Mouse (Mus musculus): ENCODE data around the gene Rcn1. TPM values are rescaled to one million over a fixed set of nuclear protein-coding genes. Genes with fewer than 3 reads are reported as not detected.

Rcn1 gene
- 208 and 225 TPM in 2 replicates for polyA plus RNA-seq (2015; fragmentation: Nextera tagmentation; extraction: Ambion mirVana)

GRCm38 (mm10) chr2:105399085-105399891 lies at the start of gene Rcn1:
Gene Rcn1 (minus strand): TSS chr2:105399319.
- Histone ChIP-seq H3K4me1 (ENCODE audit: insufficient read depth, low read length) (peaks cover 26% of the 10 kb centered on the region), H3K4me3 (ENCODE audit: low read length) (peak within 1 kb of the TSS; percentile 84), H3K4me2 (replicated peaks; ENCODE audit: low read depth, low read length) (peak within 1 kb of the TSS; percentile 73), H3K36me3 (ENCODE audit: insufficient read depth, low read length) (peaks cover 8% of the 10 kb centered on the region), H3K9ac (replicated peaks; ENCODE audit: low read length) (peak within 1 kb of the TSS; percentile 94), H3K27me3 (ENCODE audit: insufficient read depth, low read length) (no peaks in the 10 kb centered on the region; the same call in none of the 2 replicates), H3K27ac (ENCODE audit: low read length) (peak within 1 kb of the TSS; percentile 95), H3K9me3 (ENCODE audit: low read length) (no peaks in the 10 kb centered on the region)
- ATAC-seq (ENCODE audit: low FRiP score, low TSS enrichment): peak; percentile 96
- WGBS: under 1% methylated on average over 54 of the region's 57 CpGs

GRCm38 (mm10) chr2:105444072-105444471 lies 45.0 kb upstream of the Rcn1 start:
- WGBS: 43% methylated on average over 3 of the region's 3 CpGs
- Histone ChIP-seq H3K27me3 (ENCODE audit: insufficient read depth, low read length) (no peaks in the 10 kb centered on the region), H3K4me1 (ENCODE audit: insufficient read depth, low read length) (peaks cover 5% of the 10 kb centered on the region), H3K4me3 (ENCODE audit: low read length) (no peak overlapping the region), H3K36me3 (ENCODE audit: insufficient read depth, low read length) (no peaks in the 10 kb centered on the region), H3K4me2 (replicated peaks; ENCODE audit: low read depth, low read length) (no peak overlapping the region), H3K9ac (replicated peaks; ENCODE audit: low read length) (no peak overlapping the region), H3K9me3 (ENCODE audit: low read length) (no peaks in the 10 kb centered on the region), H3K27ac (ENCODE audit: low read length) (no peak overlapping the region)
- no peak for ATAC-seq (ENCODE audit: low FRiP score, low TSS enrichment)

- H3K36me3 ChIP-seq (ENCODE audit: insufficient read depth, low read length): no peaks in the 10 kb centered on the region
- no peak overlapping the region for H3K4me3 ChIP-seq (ENCODE audit: low read length)
- no peak for ATAC-seq (ENCODE audit: low FRiP score, low TSS enrichment)
- 65% methylated on average over 4 of the region's 4 CpGs for WGBS
- H3K9ac ChIP-seq (replicated peaks; ENCODE audit: low read length): no peak overlapping the region
- no peaks in the 10 kb centered on the region for H3K9me3 ChIP-seq (ENCODE audit: low read length)
- no peak overlapping the region for H3K4me2 ChIP-seq (replicated peaks; ENCODE audit: low read depth, low read length)
- no peaks in the 10 kb centered on the region for H3K4me1 ChIP-seq (ENCODE audit: insufficient read depth, low read length)
- no peak overlapping the region for H3K27ac ChIP-seq (ENCODE audit: low read length)
- H3K27me3 ChIP-seq (ENCODE audit: insufficient read depth, low read length): no peaks in the 10 kb centered on the region; the same call in 1 of the 2 replicates
These were observed 39.9 kb upstream of the Rcn1 start for GRCm38 (mm10) chr2:105439022-105439421.

DNA sequence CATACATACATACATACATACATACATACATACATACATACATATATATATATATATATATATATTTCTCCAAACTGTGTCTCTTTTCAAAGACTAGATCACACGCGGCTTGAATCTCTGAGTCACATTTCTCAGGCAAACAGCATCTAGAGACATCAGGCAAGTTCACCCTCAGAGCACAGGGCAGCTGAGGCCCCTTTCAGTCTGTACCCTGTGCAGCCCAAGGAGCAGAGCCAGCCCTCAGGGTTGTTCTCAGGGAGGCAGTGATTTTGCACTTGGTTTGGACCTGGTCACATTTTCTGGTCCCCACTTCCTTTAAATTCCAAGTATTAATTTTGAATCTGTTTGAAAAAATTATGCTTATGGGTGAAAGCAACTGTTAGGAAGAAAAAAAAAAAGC lies 39.4 kb upstream of the Rcn1 start:
- Histone ChIP-seq H3K4me3 (ENCODE audit: low read length) (no peak overlapping the region), H3K9me3 (ENCODE audit: low read length) (no peaks in the 10 kb centered on the region), H3K27ac (ENCODE audit: low read length) (no peak overlapping the region), H3K27me3 (ENCODE audit: insufficient read depth, low read length) (no peaks in the 10 kb centered on the region; the same call in 1 of the 2 replicates), H3K4me1 (ENCODE audit: insufficient read depth, low read length) (no peaks in the 10 kb centered on the region), H3K36me3 (ENCODE audit: insufficient read depth, low read length) (no peaks in the 10 kb centered on the region), H3K9ac (replicated peaks; ENCODE audit: low read length) (no peak overlapping the region), H3K4me2 (replicated peaks; ENCODE audit: low read depth, low read length) (no peak overlapping the region)
- 86% methylated on average over 2 of the region's 2 CpGs for WGBS
- ATAC-seq (ENCODE audit: low FRiP score, low TSS enrichment): no peak

DNA sequence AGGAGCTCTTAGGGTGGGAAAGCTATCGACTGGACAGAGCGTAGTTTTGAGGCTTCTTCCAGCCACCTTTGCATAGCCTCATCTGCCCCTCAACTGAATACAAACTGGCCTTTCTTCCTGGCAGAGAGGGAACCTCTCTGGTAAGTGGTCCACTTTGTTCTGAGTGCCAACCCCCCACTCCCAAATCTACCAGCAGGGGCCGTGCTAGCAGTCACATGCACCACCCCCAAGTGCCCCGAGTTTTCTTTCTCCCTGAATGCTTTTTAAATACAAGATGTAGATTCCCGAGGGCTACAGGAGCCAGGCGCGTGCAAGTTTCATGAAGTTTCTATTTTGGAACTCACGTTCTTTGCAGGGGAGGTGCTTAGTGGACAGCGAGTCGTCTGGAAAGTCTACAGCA lies 33.8 kb upstream of the Rcn1 start:
- peak overlapping the region; percentile 45; the same call in 1 of the 2 replicates for H3K9ac ChIP-seq (replicated peaks; ENCODE audit: low read length)
- WGBS: 14% methylated on average over 10 of the region's 10 CpGs
- ATAC-seq (ENCODE audit: low FRiP score, low TSS enrichment): no peak
- no peaks in the 10 kb centered on the region for H3K36me3 ChIP-seq (ENCODE audit: insufficient read depth, low read length)
- H3K9me3 ChIP-seq (ENCODE audit: low read length): no peaks in the 10 kb centered on the region
- peak overlapping the region; percentile 41 for H3K4me2 ChIP-seq (replicated peaks; ENCODE audit: low read depth, low read length)
- H3K27ac ChIP-seq (ENCODE audit: low read length): no peak overlapping the region
- H3K4me3 ChIP-seq (ENCODE audit: low read length): peak overlapping the region; percentile 21; the same call in 1 of the 2 replicates
- 0 out of 2 replicates have a peak, but pooled peaks cover 3% of the 10 kb centered on the region for H3K4me1 ChIP-seq (ENCODE audit: insufficient read depth, low read length)
- H3K27me3 ChIP-seq (ENCODE audit: insufficient read depth, low read length): peaks cover 2% of the 10 kb centered on the region; the same call in 1 of the 2 replicates

GRCm38 (mm10) chr2:105430373-105430772 lies 31.3 kb upstream of the Rcn1 start:
- no peak for ATAC-seq (ENCODE audit: low FRiP score, low TSS enrichment)
- Histone ChIP-seq H3K4me1 (ENCODE audit: insufficient read depth, low read length) (0 out of 2 replicates have a peak, but pooled peaks cover 3% of the 10 kb centered on the region), H3K9ac (replicated peaks; ENCODE audit: low read length) (no peak overlapping the region), H3K27ac (ENCODE audit: low read length) (no peak overlapping the region), H3K4me2 (replicated peaks; ENCODE audit: low read depth, low read length) (no peak overlapping the region), H3K27me3 (ENCODE audit: insufficient read depth, low read length) (peaks cover 5% of the 10 kb centered on the region), H3K4me3 (ENCODE audit: low read length) (no peak overlapping the region), H3K9me3 (ENCODE audit: low read length) (no peaks in the 10 kb centered on the region), H3K36me3 (ENCODE audit: insufficient read depth, low read length) (no peaks in the 10 kb centered on the region)
- 68% methylated on average over 5 of the region's 5 CpGs for WGBS

DNA sequence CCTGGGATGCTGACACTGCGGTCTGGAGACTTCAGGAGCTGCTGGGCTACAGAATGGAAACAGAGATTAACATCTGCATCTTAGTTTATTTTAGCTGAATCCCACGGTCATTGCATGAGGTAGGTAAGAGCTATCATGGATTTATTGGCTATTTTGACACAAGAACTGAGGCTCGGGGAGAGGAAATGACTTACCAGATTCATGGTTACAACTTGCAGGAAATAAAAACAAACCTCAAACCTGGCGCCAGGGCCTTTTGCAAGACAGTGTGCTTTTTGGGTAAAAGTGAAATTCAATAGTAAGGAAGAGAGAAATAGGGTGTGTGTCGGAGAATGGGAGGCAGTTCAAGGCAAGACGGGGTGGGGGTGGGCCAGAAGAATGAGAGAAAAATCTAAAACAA lies 30.8 kb upstream of the Rcn1 start:
- H3K36me3 ChIP-seq (ENCODE audit: insufficient read depth, low read length): no peaks in the 10 kb centered on the region
- H3K27ac ChIP-seq (ENCODE audit: low read length): no peak overlapping the region
- 0 out of 2 replicates have a peak, but pooled peaks cover 3% of the 10 kb centered on the region for H3K4me1 ChIP-seq (ENCODE audit: insufficient read depth, low read length)
- no peaks in the 10 kb centered on the region for H3K9me3 ChIP-seq (ENCODE audit: low read length)
- H3K4me3 ChIP-seq (ENCODE audit: low read length): no peak overlapping the region
- H3K9ac ChIP-seq (replicated peaks; ENCODE audit: low read length): no peak overlapping the region
- H3K27me3 ChIP-seq (ENCODE audit: insufficient read depth, low read length): peaks cover 5% of the 10 kb centered on the region
- no peak overlapping the region for H3K4me2 ChIP-seq (replicated peaks; ENCODE audit: low read depth, low read length)
- 40% methylated on average over 6 of the region's 6 CpGs for WGBS
- no peak for ATAC-seq (ENCODE audit: low FRiP score, low TSS enrichment)

DNA sequence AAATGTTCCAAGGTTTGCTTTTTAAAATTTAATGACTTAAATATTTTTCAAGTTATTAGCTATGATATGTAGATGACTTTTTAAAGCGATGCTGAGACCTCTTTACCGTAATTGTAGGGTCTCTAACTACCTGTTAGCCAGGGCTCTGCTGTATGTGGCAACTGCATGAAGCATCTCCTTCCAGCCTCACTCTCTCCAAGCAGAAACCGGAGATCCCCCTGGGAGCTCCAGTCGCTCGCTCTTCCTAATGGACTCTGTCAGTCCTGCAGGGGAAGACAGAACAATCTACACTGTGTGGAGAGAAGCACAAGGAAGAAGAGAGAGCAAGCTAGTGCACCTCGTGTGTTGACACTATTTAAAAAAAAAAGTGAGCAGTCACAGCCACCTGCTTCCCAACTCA lies 29.3 kb upstream of the Rcn1 start:
- no peak for ATAC-seq (ENCODE audit: low FRiP score, low TSS enrichment)
- Histone ChIP-seq H3K4me2 (replicated peaks; ENCODE audit: low read depth, low read length) (no peak overlapping the region), H3K9ac (replicated peaks; ENCODE audit: low read length) (no peak overlapping the region), H3K9me3 (ENCODE audit: low read length) (no peaks in the 10 kb centered on the region), H3K36me3 (ENCODE audit: insufficient read depth, low read length) (no peaks in the 10 kb centered on the region), H3K27me3 (ENCODE audit: insufficient read depth, low read length) (peaks cover 5% of the 10 kb centered on the region; the same call in 1 of the 2 replicates), H3K4me3 (ENCODE audit: low read length) (no peak overlapping the region), H3K4me1 (ENCODE audit: insufficient read depth, low read length) (0 out of 2 replicates have a peak, but pooled peaks cover 3% of the 10 kb centered on the region), H3K27ac (ENCODE audit: low read length) (no peak overlapping the region)
- 13% methylated on average over 6 of the region's 6 CpGs for WGBS

DNA sequence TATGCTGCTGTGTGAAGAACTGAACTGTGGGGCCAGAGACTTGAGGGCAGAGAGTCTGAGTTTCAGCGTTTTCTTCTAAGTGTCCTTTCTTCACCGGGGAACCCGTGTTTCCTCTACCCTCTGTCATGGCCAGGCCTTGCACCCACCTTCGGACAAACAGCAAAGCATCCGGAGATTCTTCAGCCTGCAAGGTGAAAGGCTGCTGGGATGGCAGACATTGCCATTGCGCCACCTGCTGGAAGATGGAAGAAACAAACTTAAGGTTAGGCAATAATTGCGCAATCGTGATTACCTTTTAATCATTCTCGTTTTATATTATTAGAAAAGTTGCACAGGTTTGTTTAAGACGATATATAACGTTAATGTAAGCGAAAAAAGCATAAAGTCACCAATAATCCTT lies 28.9 kb upstream of the Rcn1 start:
- Histone ChIP-seq H3K4me2 (replicated peaks; ENCODE audit: low read depth, low read length) (no peak overlapping the region), H3K36me3 (ENCODE audit: insufficient read depth, low read length) (no peaks in the 10 kb centered on the region), H3K9me3 (ENCODE audit: low read length) (no peaks in the 10 kb centered on the region), H3K4me1 (ENCODE audit: insufficient read depth, low read length) (no peaks in the 10 kb centered on the region), H3K27ac (ENCODE audit: low read length) (no peak overlapping the region), H3K9ac (replicated peaks; ENCODE audit: low read length) (no peak overlapping the region), H3K27me3 (ENCODE audit: insufficient read depth, low read length) (peaks cover 5% of the 10 kb centered on the region; the same call in 1 of the 2 replicates), H3K4me3 (ENCODE audit: low read length) (no peak overlapping the region)
- ATAC-seq (ENCODE audit: low FRiP score, low TSS enrichment): peak; percentile 53; the same call in 1 of the 2 replicates
- WGBS: 2% methylated on average over 12 of the region's 12 CpGs

GRCm38 (mm10) chr2:105427447-105427846 lies 28.3 kb upstream of the Rcn1 start:
- Histone ChIP-seq H3K9ac (replicated peaks; ENCODE audit: low read length) (no peak overlapping the region), H3K9me3 (ENCODE audit: low read length) (no peaks in the 10 kb centered on the region), H3K27me3 (ENCODE audit: insufficient read depth, low read length) (peaks cover 6% of the 10 kb centered on the region; the same call in 1 of the 2 replicates), H3K36me3 (ENCODE audit: insufficient read depth, low read length) (no peaks in the 10 kb centered on the region), H3K4me3 (ENCODE audit: low read length) (no peak overlapping the region), H3K4me2 (replicated peaks; ENCODE audit: low read depth, low read length) (no peak overlapping the region), H3K27ac (ENCODE audit: low read length) (no peak overlapping the region), H3K4me1 (ENCODE audit: insufficient read depth, low read length) (no peaks in the 10 kb centered on the region)
- 69% methylated on average over 8 of the region's 8 CpGs for WGBS
- peak; percentile 50; the same call in 1 of the 2 replicates for ATAC-seq (ENCODE audit: low FRiP score, low TSS enrichment)

All from kidney, embryonic 16.5 days (tissue).